Mouse (Mus musculus): ENCODE results near the gene Gm28897. TPM values are rescaled to one million over a fixed set of nuclear protein-coding genes. Genes with fewer than 3 reads are reported as not detected.
"Not testable (repeated sequence)": the region's sequence is repeated elsewhere in the genome, so short reads cannot be mapped to it uniquely, and the experiment has no call there.

Gene Gm28897
- polyA plus RNA-seq (2015; fragmentation: Nextera tagmentation; extraction: Ambion mirVana): not detected in 2 replicates

DNA sequence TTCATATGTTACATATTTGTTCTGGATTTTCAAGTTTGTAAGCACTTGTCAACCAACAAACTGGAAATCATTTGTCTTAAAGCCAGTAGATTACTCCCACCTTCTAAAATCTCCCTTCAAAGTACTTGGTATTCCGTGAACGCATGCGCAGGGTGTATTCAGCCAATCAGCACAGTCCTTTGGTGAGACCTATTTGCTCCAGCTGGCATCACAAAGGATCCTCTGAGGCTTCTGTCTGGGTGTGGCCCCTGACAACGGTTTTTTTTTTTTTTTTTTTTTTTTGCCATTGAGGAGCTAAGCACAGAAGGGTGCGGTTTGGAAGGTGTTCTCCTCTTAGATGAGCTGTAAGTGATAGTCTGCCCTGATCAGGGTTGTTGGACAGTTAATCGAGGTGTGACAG, at the start of gene Gm28897:
Gm28897 (plus strand) TSS at position 301 of the 400 bp plus-strand sequence.
- not testable (repeated sequence) for H3K4me3 ChIP-seq (ENCODE audit: low read length); H3K9ac ChIP-seq (replicated peaks; ENCODE audit: low read length); H3K27ac ChIP-seq (ENCODE audit: low read length); H3K4me2 ChIP-seq (replicated peaks; ENCODE audit: low read depth, low read length); H3K36me3 ChIP-seq (ENCODE audit: insufficient read depth, low read length); H3K9me3 ChIP-seq (ENCODE audit: low read length); ATAC-seq (ENCODE audit: low FRiP score, low TSS enrichment); H3K27me3 ChIP-seq (ENCODE audit: insufficient read depth, low read length); H3K4me1 ChIP-seq (ENCODE audit: insufficient read depth, low read length)
- no CpG with 5 or more reads among the region's 6 CpGs for WGBS
